Mouse (Mus musculus) mature B cell (primary cell): ENCODE measurements around the gene Caskin2.

ENCODE experiments used
- in situ Hi-C: fragments of 300-500 bp; cut with MboI; formaldehyde crosslinking; loops from 2 replicates; pipeline ENCODE4 v1.14.3; 2019

Gene Caskin2

DNA sequence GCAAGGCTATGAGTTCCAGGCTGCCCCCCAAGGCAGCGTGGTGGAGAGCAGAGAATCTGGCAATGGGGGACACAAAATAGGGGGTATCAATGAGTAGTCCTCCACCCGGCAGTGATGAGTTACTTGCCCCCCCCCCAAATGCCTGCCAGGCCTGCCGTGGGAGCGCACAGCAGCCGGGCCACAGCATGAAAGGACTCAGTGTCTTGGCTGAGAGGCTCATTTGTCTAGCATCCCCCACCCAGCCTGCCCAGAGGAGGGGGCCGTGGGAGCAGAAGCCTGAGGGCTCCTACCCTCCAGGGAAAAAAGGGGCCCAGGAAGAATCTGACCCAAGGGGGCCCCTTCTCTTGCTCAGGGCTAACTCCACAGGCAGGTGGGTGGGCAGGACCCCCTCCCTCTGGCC lies 6.1 kb downstream of the Caskin2 start:
- in situ Hi-C loops = no loop called here

DNA sequence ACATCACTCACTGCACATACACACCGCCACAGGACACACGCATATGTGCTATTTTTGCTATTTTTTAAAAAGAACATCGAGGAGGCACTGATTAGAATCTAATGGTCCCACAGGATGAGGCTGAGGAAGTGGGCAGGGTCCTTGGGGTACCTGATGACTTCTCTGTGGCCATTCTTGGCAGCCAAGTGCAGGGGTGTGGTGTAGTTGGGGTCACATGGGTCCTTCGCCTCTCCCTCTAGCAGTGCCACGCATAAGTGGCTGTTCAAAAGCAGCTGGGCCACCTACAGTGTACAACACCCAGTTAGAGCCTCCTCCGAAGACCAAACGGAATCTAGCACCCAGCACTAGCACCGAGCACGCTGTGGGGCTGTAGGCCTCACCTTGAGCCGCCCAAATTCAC lies 7.3 kb downstream of the Caskin2 start:
- in situ Hi-C loops = no loop called here

DNA sequence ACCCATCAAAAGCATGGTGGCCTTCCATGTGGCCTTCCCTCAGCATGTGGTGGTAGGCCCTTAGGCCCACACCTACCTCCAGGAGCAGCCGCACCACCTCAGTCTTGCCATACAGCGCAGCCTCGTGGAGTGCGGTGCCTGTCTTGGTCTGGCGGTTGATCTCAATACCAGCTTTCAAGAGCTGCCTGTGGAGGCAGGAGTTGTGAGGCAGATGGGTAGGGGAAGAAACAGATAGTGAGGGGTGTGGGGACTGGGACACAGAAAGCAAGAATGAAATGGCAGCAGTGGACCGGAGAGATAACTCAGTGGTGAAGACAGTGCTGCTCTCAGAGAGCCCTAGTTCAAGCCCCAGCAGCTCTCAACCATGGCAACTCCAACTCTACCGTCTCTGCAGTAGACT lies 8.4 kb downstream of the Caskin2 start:
- in situ Hi-C loops = no loop called here

DNA sequence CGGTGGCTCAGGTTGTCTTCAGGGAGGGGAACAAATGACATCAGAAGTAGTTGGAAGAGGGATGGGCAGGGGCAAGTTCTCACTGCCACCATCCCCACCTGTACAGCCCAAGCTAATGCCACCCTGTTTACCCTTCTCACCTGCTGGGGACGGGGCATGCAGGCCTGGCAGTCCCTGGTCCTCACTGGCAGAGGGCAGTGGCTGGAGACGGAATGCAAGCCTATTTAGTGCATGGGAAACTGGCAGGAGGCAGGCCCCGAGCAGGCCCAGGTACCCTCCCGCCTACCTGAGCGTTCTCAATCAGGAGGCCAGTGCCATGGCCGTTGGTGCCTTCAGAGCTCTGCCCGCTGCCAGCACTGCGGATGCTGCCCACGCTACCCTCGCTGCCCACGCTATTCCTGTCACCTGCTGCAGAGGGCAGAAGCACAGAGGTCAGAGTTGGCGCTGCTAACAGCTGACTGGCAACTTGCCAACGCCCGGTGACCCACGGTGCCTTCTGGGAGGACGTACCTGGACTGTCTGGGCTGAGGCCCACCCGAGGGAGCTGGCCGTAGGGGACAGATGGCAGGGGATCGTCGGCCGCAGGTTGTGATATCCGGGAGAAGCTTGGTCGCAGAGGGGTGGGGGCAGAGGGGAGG lies 10.2 kb downstream of the Caskin2 start:
- in situ Hi-C loops = no loop called here

DNA sequence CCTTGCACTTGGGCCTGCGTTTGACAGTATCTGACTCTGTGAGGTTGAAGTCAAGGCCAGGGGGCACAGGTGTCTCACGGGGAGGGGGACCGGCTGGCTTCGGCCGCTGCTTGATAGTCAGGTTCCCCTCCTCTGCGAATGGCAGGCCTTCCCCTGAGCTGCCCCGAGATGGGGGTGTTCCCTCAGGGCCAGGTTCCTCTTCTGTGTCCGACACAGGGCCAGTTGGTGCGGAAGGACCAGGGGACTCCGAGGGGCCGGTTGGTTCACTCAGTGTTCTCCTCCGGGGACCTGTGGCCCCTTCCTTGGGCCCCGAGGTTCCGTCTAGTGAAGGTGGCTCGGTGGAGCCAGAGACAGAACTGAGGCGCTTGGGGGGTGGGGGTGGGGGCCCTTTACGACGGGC lies 12.5 kb downstream of the Caskin2 start:
- in situ Hi-C loops = no loop called here

DNA sequence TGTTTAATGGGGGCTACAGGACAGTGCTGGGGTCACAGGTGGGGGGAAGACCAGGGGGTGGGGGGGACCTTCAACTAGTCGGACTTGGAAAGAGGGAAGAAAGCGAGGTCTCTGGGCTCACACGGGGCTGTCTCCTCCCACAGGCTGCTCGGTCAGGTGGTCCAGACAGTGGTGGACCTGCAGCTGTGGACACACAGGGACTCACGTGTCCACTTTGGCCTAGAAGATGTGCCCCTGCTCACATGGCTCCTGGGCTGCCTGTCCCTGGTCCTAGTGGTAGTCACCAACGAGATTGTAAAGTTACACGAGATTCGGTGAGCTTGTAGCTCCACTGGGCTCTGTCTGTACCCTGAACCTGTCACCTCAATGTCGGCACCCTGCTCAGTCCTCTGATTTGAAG lies 15.8 kb downstream of the Caskin2 start:
- in situ Hi-C loops = no loop called here

DNA sequence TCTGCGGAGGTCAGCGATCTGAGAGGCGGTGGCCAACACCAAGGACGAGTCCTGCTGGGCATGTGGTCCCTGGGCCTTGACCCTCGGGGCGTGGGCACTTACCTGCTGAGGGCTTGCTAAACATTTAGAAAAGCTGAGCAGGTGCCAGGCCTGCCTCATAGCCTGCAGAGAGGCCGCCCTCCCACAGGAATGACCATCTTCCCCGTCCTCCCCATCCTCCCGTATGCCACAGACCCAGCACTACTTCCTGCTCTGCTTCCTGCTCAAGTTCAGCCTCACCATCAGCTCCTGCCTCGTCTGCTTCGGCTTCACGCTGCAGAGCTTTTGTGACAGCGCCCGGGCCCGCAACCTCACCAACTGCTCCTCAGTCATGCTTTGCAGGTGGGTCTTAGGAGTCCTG lies 16.5 kb downstream of the Caskin2 start:
- in situ Hi-C loops = no loop called here

DNA sequence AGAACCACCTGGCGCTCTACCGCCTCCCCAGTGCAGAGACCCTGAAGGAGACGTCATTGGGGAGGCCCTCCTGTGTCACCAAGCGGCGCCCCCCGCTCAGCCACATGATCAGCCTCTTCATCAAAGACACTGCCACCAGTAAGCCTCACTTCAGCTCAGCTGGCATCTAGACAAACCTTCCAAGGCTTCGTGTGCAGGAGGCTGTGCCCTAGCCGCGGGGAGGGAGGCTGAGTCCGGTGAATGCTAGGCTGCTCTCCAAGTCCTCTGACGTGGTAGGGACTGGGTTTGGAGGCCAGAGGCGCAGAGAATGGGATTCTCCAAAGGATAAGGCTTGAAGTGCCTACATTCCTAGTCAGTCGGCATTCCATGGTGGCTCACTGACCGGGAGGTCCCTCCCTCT lies 21.1 kb downstream of the Caskin2 start:
- in situ Hi-C loops = no loop called here

DNA sequence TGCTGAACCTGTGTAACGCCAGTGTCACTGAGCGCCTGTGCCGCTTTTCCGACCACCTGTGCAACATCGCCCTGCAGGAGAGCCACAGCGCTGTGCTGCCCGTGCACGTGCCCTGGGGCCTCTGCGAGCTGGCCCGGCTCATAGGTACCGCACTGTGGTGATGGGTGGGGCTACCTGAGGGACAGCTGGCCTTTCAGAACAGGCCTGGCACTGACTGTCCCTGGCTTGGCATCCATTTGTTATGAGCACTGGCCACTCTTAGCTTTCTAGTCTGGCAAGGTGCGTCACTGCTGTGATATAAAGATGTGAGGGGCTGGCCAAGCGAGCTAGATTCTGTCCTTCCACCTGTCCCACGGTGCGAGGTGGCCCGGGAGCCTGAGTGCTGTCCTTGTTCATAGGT lies 21.5 kb downstream of the Caskin2 start:
- in situ Hi-C loops = no loop called here

DNA sequence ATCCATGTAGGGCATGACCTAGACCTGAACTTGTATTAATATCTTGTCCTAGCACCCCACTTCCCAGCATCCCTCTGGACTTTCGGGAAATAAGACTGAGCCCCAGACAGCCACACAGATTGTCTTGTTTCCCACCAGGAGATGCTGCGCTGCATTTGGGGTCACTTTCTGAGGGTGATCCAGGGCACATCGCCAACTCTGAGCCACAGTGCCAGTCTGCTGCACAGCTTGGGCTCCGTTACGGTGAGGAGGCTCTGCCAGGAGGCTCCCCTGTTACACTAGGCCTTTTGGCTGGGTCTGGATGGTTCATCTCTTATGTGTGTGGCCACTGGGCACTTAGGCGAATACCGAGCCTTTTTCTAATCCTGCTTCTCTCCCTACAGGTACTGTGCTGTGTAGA lies 23.7 kb downstream of the Caskin2 start:
- in situ Hi-C loops = no loop called here

DNA sequence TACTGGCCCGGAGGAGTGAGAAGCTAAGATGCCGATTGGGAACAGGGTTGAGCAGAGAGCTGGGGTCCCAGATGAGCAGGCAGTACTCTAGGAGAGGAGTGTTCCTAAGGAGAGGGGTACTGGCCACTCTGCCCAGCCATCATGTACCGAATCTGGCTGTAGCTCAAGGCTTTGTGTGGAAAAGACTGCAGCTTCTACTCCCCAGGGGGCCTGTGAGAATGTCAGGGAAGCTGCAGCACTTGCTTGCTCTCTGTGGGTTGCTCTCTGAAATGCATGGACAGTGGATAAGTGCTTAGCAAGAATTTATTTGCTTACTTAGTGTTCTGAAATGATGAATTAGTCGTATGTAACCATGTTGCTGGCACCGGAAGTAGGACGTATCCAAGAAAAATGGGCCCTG lies 27.0 kb downstream of the Caskin2 start:
- in situ Hi-C loops = no loop called here

DNA sequence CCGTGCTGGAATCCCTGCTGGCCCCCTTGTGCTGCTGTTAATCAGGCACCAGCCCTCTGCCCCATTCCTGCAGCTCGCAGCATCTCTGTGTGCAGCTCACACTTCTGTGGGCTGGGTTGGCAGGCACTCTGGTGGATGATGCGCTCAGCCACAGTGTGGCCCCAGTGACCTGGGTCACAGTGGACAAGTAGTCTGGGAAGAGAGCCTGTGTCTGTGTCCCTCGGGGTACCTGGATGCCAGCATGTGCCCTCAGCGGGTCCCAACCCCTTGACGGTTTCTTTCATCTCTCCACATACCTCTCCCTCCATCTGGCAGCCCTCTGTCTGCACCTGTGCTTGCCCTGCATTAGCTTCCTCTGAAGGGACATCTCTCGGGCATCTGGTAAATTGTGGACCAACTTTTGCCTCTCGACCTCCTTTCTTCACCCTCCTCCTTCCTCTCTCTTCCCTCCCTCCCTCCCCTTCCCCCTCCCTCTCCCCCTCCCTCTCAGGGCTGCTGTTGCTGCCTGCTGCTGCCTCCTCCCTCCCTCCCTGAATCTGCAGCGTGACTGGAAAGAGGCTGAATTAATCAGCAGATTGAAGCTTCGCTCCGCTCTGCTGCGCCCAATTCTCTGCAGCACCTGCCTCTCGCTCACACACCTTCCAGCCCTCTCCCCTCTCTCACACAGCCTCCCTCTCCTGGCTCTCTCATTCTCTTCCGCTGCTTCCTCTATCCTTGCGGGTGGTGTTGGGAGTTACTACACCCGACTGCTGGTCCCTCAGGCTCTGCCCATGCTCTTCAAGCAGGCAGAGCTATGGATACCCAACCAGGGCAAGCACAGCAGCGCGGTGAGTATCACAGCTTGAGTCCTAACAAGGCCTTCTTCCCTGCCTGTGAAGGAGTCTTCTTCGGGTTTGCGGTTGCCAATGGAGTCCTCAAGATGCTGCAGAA lies 33.0 kb downstream of the Caskin2 start:
- in situ Hi-C loops = no loop called here

DNA sequence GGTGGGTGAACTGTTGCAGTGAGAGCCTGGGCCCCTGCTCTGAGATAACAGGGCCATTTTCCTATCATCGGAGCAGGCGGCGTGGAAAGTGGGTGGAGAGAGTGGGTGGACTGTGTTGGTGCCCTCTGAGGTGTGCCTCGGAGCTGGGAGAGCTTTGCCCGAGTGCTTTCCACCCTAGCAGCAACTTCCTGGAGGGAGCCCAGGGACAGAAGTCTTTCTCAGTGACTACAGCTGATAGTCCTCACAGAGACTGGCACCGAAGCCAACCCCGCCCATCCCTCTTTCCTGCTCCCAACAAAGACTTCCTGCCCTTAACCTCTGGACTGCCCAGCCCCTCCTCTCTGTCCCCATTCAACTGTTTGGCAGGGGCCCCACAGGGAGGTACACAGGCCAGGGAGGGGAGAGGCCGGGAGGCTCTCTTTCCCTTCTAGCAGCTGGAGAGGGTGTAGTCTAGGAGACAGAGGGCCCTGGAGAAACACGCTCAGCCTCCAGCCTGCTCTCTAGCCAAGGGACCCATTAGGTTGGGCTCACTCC lies 34.3 kb downstream of the Caskin2 start:
- in situ Hi-C loops = no loop called here

DNA sequence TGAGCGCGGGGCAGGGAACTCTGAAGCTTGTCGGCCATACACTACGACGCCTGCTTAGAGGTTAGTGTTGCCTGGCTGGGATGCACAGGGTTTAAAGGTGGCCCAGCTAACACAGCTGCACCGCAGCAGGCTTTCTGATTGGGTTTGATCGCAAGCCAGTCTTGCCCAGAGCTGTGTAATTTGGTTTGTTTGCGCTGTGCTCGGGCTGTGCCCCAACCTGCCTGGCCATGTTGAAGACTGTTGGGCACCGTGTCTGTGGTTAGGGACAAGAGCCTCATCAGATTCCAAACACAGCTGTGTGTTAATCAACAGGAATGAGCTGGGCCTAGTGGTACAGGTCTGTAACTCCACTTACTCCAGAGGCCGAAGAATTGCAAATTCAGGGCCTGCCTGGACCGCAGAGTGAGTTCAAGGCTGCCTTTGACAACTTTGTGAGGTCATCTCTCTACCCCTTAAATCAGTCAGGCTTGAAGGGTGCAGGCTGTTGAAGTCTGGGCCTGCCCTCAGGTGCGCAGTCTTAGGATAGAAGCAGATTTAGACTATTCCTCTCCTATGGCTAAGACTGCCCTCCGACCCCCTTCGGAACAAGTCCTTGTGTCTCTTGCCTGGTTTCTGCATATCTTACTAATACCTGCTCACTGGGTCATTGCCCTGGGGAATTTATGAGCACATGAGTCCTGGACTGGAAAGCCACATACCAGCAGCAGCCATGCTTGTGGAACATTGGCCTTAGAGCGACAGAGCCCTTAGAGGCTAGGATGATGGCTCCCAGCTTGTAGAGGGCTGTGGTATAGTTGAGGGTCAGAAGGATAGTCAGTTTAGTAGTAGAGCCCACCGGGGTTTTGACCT lies 35.7 kb downstream of the Caskin2 start:
- in situ Hi-C loops = no loop called here

DNA sequence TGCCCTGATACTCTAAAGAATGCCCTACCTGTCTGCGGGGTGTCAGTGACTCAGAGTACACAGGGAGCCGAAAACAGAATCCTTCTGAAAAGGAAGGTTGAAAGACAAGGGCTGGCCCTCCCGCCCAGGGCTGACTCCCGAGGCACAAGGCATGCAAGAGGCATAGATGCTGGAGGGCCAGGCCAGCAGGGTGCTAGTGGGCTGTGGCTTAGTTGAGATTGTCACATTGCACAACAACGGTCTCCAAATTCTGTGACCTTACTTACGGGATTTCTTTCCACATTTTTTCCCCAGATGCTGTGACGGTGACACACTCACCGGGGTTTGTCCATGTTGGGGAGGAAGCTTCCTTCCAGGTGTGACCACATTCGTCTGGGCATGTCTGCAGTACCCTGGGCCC lies 36.5 kb downstream of the Caskin2 start:
- in situ Hi-C loops = no loop called here

DNA sequence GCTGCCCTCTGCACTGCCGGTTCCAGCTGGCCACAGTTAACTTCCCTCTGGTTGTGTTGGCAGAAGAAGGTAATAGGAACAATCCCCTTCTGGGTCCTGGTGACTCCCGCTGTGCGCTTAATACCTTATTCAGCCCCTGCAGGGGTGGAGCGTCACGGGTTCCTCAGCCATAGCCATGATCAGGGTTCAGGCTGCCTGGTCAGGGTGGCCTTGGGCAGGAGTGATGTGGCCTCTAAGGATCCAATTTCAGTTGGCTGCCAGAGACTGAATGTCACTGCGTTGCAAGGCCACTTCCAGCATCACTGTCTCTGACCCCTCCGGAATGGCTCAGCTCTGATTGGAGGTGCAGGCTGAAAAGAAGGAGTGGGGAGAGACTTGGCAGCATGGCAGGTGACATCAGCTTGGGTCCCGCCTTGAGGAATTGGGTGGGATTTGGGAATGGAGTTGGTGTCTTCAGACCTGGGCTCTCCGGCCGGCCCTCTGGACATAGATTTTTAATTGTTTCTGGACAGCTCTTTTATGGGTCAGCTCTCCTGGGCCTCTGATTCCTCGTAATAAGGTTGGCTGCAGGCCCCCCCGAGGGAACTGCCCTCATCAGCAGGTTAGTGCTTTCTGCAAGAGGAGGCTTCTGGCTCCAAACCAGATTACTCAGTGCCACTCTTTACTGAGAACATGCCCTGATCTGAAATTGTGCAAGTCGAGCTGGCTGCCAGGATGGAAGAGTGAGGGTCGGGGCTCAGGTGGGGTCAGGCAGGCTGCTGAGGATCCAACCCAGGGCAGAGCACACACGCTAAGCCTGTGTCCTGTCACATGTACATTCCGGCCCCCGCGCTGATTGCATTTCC lies 37.4 kb downstream of the Caskin2 start:
- in situ Hi-C loops = no loop called here

DNA sequence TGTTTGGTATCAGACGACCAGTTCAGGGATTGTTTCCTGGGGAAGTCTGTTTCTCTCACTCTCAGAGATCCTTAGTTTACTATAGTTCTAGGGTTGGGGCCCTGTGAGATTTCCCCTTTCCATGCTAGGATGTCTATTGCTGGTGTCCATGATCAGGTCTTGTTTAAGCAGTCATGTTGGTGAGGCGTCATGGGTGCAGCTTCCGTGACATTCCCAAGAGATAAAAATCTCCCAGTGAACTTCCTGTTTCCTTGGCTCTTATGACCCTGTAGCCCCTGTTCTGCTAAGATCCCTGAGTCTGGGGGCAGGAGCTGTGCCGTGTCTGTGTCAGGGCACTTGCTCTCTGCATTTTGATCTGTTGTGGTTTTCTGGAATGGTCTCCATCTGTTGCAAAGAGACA lies 38.8 kb downstream of the Caskin2 start:
- in situ Hi-C loops = no loop called here

DNA sequence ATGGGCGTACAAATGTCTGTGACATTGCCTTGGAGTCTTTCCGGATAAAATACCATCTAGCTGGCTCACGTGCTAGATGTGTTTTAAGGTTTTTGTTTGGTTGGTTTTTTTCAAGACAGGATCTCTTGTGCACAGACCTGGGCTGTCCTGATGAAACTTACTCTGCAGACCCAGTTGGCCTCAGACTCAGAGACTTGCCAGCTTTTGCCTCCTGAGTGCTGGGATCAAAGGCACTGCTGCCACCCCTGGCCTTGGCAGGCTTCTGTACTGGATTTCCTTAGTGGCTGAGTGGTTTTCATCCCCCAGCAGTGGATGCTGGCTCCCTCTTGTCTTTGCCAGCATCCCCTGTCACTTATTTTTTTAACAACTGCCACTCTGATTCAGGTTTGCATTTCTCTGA lies 44.5 kb downstream of the Caskin2 start:
- in situ Hi-C loops = no loop called here

DNA sequence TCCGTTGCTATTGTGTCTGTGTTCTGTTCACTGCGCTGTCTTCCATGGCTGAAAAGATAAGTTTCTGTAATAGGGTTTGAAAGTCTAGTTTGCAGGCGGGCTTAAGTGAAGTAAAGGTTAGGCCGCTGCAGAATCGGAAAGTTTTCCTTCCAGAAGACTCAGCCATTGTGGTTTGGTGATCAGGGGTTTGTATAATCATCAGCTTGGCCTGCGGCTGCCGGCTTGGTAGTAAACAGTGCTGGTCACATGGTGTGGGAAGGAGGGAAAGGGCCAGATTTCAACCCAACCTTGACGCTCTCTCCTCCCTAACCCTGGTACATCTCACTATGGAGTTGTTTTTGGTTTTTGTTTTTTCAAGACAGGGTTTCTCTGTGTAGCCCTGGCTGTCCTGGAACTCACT lies 46.5 kb downstream of the Caskin2 start:
- in situ Hi-C loops = no loop called here

DNA sequence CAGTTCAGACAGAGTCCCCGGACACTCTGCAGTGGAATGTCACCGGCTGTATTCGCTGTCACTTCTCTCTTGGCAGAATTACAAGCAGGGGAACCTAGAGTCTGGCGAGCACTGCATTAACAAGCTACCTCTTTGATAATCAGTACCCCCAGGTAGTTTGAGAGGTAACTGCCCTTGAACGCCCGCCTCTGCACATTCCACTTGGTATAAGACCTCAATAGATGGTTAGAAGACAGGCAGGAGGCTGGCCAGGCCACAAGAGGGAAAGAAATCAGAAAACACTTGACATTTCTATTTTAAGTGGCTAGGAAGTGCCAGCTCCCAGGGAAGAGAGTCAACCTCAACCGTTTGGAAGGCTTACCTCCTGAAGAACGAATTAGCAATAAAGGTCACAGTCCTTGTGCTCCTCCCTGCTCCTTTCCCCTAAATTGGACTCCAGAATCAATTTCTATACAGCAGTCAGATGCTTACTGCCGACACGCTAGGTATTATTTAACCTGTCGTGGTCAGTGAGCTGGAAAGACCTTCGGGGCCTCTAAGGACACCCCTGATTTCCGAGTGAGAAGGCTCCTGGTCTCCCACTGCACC lies 47.0 kb downstream of the Caskin2 start:
- in situ Hi-C loops = no loop called here

DNA sequence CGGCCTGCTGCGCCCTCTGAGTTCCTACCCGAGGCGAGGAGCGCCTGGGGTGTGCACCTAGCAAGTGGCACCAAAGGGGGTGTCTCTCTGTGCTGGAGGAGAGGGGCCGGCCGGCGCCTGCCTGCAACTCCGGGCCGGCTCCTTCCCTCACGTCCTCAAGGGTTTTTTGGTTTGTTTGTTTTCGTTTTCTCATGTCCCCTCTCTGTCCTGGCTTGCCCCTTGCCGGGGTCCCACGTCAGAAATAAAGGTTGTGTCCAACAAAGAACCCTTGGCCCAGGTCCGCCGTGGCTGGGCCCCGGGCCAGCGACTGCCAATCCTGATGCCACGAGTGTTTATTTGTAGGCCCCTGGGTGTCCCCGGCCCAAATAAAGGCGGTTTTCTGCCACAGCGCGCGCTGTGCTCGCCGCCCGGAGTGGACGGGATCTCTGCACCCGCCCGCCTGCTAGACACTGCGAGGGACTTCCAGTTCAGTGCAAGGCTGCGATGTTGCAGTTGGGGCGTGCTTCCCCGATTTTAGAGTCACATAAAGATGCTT lies 47.8 kb downstream of the Caskin2 start:
- in situ Hi-C loops = no loop called here
